Mouse (Mus musculus): Measurements from ENCODE around the gene Fubp3. TPM values are rescaled to one million over a fixed set of nuclear protein-coding genes. Genes with fewer than 3 reads are reported as not detected.

The Fubp3 gene
- total and polyA plus RNA-seq, 2 experiments from 2014 or later: 25.3 to 42.0 TPM

DNA sequence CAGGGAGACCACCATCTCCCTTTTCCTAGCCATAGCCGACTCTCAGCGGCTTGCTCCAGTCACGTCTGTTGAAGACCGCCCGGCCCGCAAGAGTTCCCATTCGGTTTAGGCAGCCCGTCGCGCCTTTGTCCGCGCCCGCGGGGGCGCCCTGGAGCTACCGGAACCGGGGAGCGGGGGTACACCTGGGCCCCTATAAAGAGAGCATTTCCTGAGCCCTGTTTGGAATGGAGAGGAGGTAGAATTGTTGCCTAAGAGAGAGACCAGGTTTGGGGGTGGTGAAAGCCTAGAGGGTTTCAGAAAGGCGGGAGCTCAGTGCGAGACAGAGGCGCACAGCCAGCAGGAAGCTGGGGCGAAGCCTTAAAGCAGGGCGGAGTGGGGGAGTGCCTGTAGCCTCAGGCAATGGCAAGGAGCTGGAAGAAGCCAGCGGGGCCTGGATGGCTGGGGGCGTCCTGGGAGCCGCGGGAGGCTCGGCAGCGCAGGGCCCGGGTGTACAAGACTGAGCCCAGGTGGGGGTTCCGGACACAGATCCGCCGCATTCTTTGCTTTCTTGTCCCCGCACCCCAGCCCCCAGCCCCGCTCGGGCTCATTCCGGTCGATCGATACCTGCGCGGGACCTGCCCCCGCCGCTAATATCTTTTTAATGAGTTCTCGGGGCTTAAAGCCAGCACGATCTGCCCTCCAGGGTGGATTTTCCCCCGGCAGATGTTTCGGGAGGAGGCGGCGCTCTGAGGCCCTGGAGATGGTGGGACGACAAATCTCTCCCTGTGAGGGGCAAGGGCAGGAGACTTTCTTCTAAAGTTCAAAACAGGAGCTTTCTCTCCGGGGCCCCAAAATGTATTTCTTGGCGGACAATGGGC, 63.1 kb downstream of the Fubp3 start:
- DNase-seq (ENCODE audit: low spot score): no peak
- Histone ChIP-seq H3K4me2 (ENCODE audit: low read depth, low read length, poor library complexity, severe bottlenecking) (peak overlapping the region; percentile 26; the same call in 1 of the 2 replicates), H3K4me3 (ENCODE audit: low read depth, low read length) (peak overlapping the region; percentile 15; the same call in 1 of the 2 replicates), H3K9me3 (ENCODE audit: low read length) (no peaks in the 10 kb centered on the region), H3K36me3 (ENCODE audit: insufficient read depth, low read length) (no peaks in the 10 kb centered on the region), H3K27ac (ENCODE audit: low read depth, low read length) (no peak overlapping the region), H3K27me3 (ENCODE audit: insufficient read depth, low read length) (peaks cover 62% of the 10 kb centered on the region), H3K9ac (replicated peaks; ENCODE audit: low read length, poor library complexity, severe bottlenecking) (no peak overlapping the region), H3K4me1 (ENCODE audit: insufficient read depth, low read length) (peaks cover 17% of the 10 kb centered on the region)
- ATAC-seq (ENCODE audit: low FRiP score): no peak
- under 1% methylated on average over 52 of the region's 52 CpGs for WGBS
- TF ChIP-seq CTCF (IDR thresholded peaks at IDR 0.05): no peak

DNA sequence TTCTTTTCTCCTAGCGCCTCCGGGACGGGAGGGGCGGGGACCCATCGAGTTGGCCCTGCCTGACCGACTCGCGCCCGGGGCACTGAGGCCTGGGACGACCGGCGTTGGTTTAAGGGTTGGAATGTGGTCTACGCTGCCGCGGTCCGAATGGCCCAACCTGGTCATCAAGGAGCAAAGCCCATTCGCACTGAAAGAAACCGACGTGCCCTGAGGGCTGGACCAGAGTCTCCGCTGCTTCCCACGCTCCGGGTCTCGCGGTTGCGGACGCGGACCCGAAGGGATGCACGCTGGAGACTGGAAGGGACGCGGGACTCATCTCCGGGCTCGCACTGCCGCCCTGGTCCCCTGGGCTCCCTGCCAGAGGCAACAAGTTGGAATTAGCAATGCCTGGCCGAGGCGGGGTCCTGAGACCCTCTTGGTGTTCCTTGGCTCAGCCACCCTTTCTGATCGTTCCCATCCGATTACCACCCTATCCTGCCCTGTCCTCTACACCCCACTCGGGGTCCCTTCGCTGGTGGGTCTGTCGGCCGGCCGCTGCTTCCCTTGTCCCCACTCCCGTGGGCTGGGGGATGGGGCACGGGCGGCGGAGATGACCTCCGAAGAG, 63.8 kb downstream of the Fubp3 start:
- H3K36me3 ChIP-seq (ENCODE audit: insufficient read depth, low read length): no peaks in the 10 kb centered on the region
- H3K27me3 ChIP-seq (ENCODE audit: insufficient read depth, low read length): peaks cover 68% of the 10 kb centered on the region
- H3K9me3 ChIP-seq (ENCODE audit: low read length): no peaks in the 10 kb centered on the region
- no peak for TF ChIP-seq CTCF (IDR thresholded peaks at IDR 0.05)
- DNase-seq (ENCODE audit: low spot score) (peak; percentile 12), ATAC-seq (ENCODE audit: low FRiP score) (no peak)
- no peak overlapping the region for H3K9ac ChIP-seq (replicated peaks; ENCODE audit: low read length, poor library complexity, severe bottlenecking)
- peaks cover 17% of the 10 kb centered on the region for H3K4me1 ChIP-seq (ENCODE audit: insufficient read depth, low read length)
- H3K4me2 ChIP-seq (ENCODE audit: low read depth, low read length, poor library complexity, severe bottlenecking): peak overlapping the region; percentile 38
- under 1% methylated on average over 45 of the region's 48 CpGs for WGBS
- no peak overlapping the region for H3K27ac ChIP-seq (ENCODE audit: low read depth, low read length)
- H3K4me3 ChIP-seq (ENCODE audit: low read depth, low read length): peak overlapping the region; percentile 15; the same call in 1 of the 2 replicates

DNA sequence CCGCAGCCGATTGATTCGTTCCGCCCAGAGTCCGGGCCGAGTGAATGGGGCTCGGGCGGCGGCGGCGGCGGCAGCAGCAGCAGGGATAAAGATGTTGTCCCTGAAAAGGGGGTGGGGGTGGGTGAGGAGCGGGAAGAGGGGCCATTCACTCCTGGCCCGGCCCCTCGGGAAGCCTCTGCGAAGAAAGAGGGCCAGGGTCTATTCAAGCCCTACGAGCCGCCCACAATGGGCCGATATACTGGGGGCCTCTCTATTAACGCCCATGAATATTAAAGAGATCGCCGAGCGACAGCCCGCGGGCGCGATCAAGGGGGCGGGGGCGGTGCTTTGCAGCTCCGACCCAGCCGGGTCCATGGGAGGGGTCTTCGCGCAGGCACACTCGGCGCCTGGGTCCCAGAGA, 64.3 kb downstream of the Fubp3 start:
- TF ChIP-seq CTCF (IDR thresholded peaks at IDR 0.05): no peak
- Histone ChIP-seq H3K4me3 (ENCODE audit: low read depth, low read length) (peak overlapping the region; percentile 15; the same call in 1 of the 2 replicates), H3K27ac (ENCODE audit: low read depth, low read length) (no peak overlapping the region), H3K36me3 (ENCODE audit: insufficient read depth, low read length) (no peaks in the 10 kb centered on the region), H3K4me1 (ENCODE audit: insufficient read depth, low read length) (peaks cover 17% of the 10 kb centered on the region), H3K9ac (replicated peaks; ENCODE audit: low read length, poor library complexity, severe bottlenecking) (no peak overlapping the region), H3K27me3 (ENCODE audit: insufficient read depth, low read length) (peaks cover 69% of the 10 kb centered on the region), H3K4me2 (ENCODE audit: low read depth, low read length, poor library complexity, severe bottlenecking) (peak overlapping the region; percentile 38), H3K9me3 (ENCODE audit: low read length) (no peaks in the 10 kb centered on the region)
- no peak for ATAC-seq (ENCODE audit: low FRiP score)
- DNase-seq (ENCODE audit: low spot score): peak; percentile 3
- under 1% methylated on average over 32 of the region's 35 CpGs for WGBS

DNA sequence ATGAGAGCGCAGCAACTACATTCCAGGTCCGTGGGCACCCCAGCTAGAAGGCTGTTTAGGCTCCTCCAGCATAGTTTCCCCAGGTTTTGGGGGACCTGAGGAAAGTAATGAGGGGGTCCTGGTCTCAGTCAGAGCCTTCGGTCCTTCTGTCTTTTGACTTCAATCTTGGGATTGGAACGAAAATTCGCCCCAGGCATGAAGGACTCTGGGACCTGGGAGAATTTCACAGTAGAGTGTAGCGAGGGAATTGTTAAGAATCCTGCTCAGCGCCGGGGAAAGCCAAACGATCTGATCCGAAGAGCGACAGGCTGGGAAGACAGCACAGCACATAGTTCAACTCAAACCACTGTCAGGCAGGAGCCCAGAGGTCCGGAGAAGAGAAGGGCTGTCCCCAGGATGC, 64.9 kb downstream of the Fubp3 start:
- ATAC-seq (ENCODE audit: low FRiP score): no peak
- H3K36me3 ChIP-seq (ENCODE audit: insufficient read depth, low read length): no peaks in the 10 kb centered on the region
- WGBS: 2% methylated on average over 12 of the region's 12 CpGs
- no peak overlapping the region for H3K27ac ChIP-seq (ENCODE audit: low read depth, low read length)
- no peaks in the 10 kb centered on the region for H3K9me3 ChIP-seq (ENCODE audit: low read length)
- peaks cover 70% of the 10 kb centered on the region for H3K27me3 ChIP-seq (ENCODE audit: insufficient read depth, low read length)
- peak overlapping the region; percentile 15; the same call in 1 of the 2 replicates for H3K4me3 ChIP-seq (ENCODE audit: low read depth, low read length)
- no peak for TF ChIP-seq CTCF (IDR thresholded peaks at IDR 0.05)
- H3K4me1 ChIP-seq (ENCODE audit: insufficient read depth, low read length): peaks cover 17% of the 10 kb centered on the region
- H3K4me2 ChIP-seq (ENCODE audit: low read depth, low read length, poor library complexity, severe bottlenecking): peak overlapping the region; percentile 38; the same call in 1 of the 2 replicates
- no peak for DNase-seq (ENCODE audit: low spot score)
- no peak overlapping the region for H3K9ac ChIP-seq (replicated peaks; ENCODE audit: low read length, poor library complexity, severe bottlenecking)

DNA sequence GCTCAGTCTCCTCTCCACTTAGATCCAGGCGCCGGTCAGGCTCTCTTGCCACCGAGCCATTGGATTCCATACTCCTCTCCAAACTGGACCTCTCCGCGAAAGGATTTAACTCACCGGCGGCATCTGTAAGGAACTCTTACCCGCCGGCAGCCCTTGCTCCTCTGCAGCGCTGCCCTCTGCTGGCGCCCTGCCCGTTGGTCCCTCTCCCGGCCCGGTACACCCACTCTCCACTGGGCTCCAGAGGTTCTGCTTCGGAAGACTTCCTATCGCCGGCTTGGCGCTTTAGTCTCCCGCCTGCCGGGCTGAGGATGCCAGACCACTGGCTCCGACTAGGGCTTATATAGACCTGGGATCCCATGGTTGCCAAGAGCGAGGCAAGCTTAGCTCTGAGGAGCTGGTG, 65.4 kb downstream of the Fubp3 start:
- ATAC-seq (ENCODE audit: low FRiP score): no peak

More for the DNA sequence above, 65.4 kb downstream of the Fubp3 start:
- H3K4me3 ChIP-seq (ENCODE audit: low read depth, low read length): no peak overlapping the region
- H3K9me3 ChIP-seq (ENCODE audit: low read length): no peaks in the 10 kb centered on the region
- H3K4me2 ChIP-seq (ENCODE audit: low read depth, low read length, poor library complexity, severe bottlenecking): peak overlapping the region; percentile 18
- under 1% methylated on average over 22 of the region's 22 CpGs for WGBS
- no peaks in the 10 kb centered on the region for H3K36me3 ChIP-seq (ENCODE audit: insufficient read depth, low read length)
- peaks cover 70% of the 10 kb centered on the region for H3K27me3 ChIP-seq (ENCODE audit: insufficient read depth, low read length)
- H3K27ac ChIP-seq (ENCODE audit: low read depth, low read length): no peak overlapping the region
- H3K9ac ChIP-seq (replicated peaks; ENCODE audit: low read length, poor library complexity, severe bottlenecking): no peak overlapping the region
- peak; percentile 55 for TF ChIP-seq CTCF (IDR thresholded peaks at IDR 0.05)
- peak; percentile 45 for DNase-seq (ENCODE audit: low spot score)
- peaks cover 17% of the 10 kb centered on the region for H3K4me1 ChIP-seq (ENCODE audit: insufficient read depth, low read length)
